Mouse (Mus musculus): ENCODE results near the gene Mboat2.

DNA sequence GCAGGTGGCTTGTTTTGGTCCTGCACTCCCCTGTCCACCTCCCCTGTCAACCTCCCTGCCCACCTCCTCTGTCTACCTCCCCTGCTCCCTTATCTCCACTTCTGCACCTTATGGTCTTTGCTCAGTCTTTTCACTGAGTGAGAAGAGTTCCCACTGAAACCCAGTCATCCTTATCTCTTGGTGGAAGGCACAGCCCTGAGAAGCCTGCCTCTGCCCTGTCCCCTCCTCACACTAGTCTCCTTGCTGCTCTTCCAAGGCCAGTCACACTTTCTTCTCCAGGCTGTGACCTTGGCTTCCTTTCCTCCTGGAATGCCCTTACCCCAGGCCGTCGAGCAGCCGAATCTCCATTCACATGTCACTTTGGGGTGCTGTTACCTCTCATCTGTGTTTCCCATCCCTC is 100.1 kb downstream of the Mboat2 start:
- TF ChIP-seq CTCF (conservative IDR thresholded peaks at IDR 0.05; ENCODE audit: insufficient read depth, insufficient read length, low read depth, low read length): no peak
- no peak for TF ChIP-seq POLR2A (IDR thresholded peaks at IDR 0.05; ENCODE audit: low read depth, low read length)

Data from kidney, adult 2 months (tissue).